Comparison of ENCODE assay signal across 17 mouse cellular contexts in the genomic region with DNA sequence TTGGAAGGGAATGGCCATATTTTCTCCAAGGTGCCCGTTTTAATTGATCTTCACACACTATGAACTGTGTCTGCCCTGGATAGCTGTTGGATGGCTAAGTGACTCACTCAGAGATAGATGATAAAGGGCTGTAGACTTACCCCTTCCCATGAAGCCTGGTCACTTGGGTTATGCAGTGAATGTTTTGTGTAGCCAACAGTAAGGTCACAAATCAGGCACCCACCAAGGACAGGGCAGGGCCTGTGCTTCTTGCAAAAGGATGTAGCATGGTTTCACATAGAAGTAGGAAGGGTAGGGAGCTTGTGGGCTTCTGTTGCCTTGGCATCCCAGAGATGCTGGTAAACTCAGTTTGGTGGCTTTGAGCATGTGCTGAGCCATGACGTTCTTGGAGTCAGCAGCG.
"Had no signal": no experiment of that assay in that cellular context is flagged by ENCODE, and none has a peak within 500 bp of the region (broad histone marks: within the 10 kb centered on the region; RNA-seq: fewer than 3 reads in every experiment).

No protein-coding gene starts in this region.

- H3K4me1 ChIP-seq: midbrain, embryonic 12.5 days had no signal

- H3K27ac ChIP-seq: kidney, postnatal 0 days; layer of hippocampus, adult 2 months; limb, embryonic 15.5 days; liver, embryonic 14.5 days; macrophage; midbrain, embryonic 12.5 days; midbrain, embryonic 15.5 days; neural tube, embryonic 13.5 days; stomach, embryonic 15.5 days had no signal

- H3K4me3 ChIP-seq: layer of hippocampus, adult 2 months; limb, embryonic 12.5 days; limb, embryonic 15.5 days; midbrain, embryonic 12.5 days; midbrain, embryonic 15.5 days; neural tube, embryonic 13.5 days; stomach, embryonic 15.5 days had no signal

- DNase-seq: layer of hippocampus, adult 9-11 months; liver, postnatal 0 days; lung, embryonic 14.5 days; retina, postnatal 1 day; right cerebral cortex, postnatal 25 days; spleen, adult 18-20 months; thymus, postnatal 25 days had no signal

- ATAC-seq: liver, postnatal 0 days; midbrain, embryonic 15.5 days had no signal
